Comparison of ENCODE assay signal across 9 mouse cellular contexts in the genomic region with DNA sequence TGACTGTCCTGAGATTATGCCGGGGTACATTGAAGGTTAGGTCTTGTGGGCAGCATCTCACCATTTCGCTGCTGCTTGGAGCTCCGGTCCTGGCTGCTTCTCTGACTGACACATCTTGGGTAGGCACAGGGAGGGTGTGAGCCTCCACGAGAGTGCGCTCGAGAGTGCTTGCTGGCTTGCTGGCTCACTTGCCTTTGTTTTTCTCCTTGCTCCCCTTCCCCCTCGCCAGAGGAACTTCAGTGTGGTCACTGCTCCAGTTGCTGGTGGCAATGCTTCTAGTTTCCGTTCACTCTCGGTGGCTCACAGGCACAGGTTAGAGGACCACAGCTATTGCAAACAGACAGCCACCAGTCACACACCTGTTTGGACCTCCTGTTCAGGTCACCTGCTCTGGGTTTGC. TPM values are rescaled to one million over a fixed set of nuclear protein-coding genes. Genes with fewer than 3 reads are reported as not detected.
DNase-seq lines count a peak whose midpoint lies in the region; ATAC-seq and TF ChIP-seq lines count a peak whose summit lies in the region.
"Had no signal": no experiment of that assay in that cellular context is flagged by ENCODE, and none has a peak within 500 bp of the region (broad histone marks: within the 10 kb centered on the region; RNA-seq: fewer than 3 reads in every experiment).

No protein-coding gene starts in this region.

- DNase-seq in kidney, postnatal 0 days (ENCODE audit: low spot score) = no peak
- DNase-seq in kidney, postnatal 14 days = no peak
- DNase-seq in cerebellum, postnatal 36 days = peak; percentile 68 to 73
- peak; percentile 35 for DNase-seq in hindbrain, embryonic 10.5 days (ENCODE audit: low spot score)
- DNase-seq in left cerebral cortex, postnatal 25 days (ENCODE audit: low spot score in 2 of 2) = peak; percentile 85 to 93
- DNase-seq in retina, postnatal 1 day = peak; percentile 42
- DNase-seq in spleen, postnatal 36 days (ENCODE audit: low spot score in 2 of 2) = no peak
- no peak for DNase-seq in B cell, adult 2 months

- peak; percentile 45; the same call in 1 of the 2 replicates for TF ChIP-seq CTCF in kidney, postnatal 0 days (IDR thresholded peaks at IDR 0.05; ENCODE audit: low read depth)

- H3K27ac ChIP-seq in kidney, postnatal 0 days = no peak overlapping the region
- peak overlapping the region; percentile 72 for H3K27ac ChIP-seq in hindbrain, embryonic 10.5 days

- H3K4me3 ChIP-seq in kidney, postnatal 0 days (replicated peaks; ENCODE audit: low read depth, low read length) = no peak overlapping the region
- H3K4me3 ChIP-seq in hindbrain, embryonic 10.5 days = no peak overlapping the region
- H3K4me3 ChIP-seq: erythroblast, embryonic 14.5 days had no signal

- no peak overlapping the region for H3K9ac ChIP-seq in kidney, postnatal 0 days (ENCODE audit: low read depth, low read length)

- intact Hi-C loops in left cerebral cortex, postnatal 25 days (cut with DNase I) = loop anchor here (1.0 to 10.0 kb wide), 2 partner anchors 43 to 293 kb away; a partner anchor contains a TSS

- no peak overlapping the region for H3K4me2 ChIP-seq in kidney, postnatal 0 days (ENCODE audit: low read length)

- 74% methylated on average over 9 of the region's 9 CpGs for WGBS in kidney, postnatal 0 days
- WGBS in hindbrain, embryonic 10.5 days = 50% methylated on average over 9 of the region's 9 CpGs

- H3K36me3 ChIP-seq in kidney, postnatal 0 days (ENCODE audit: insufficient read depth, low read length) = 0 out of 2 replicates have a peak, but pooled peaks cover 3% of the 10 kb centered on the region
- H3K36me3 ChIP-seq in hindbrain, embryonic 10.5 days = peaks cover 16% of the 10 kb centered on the region

- no peaks in the 10 kb centered on the region for H3K27me3 ChIP-seq in kidney, postnatal 0 days (ENCODE audit: insufficient read depth, low read length)
- no peaks in the 10 kb centered on the region for H3K27me3 ChIP-seq in hindbrain, embryonic 10.5 days (ENCODE audit: insufficient read depth, poor library complexity, severe bottlenecking)

- H3K9me3 ChIP-seq in kidney, postnatal 0 days (replicated peaks; ENCODE audit: low read length) = no peaks in the 10 kb centered on the region
- H3K9me3 ChIP-seq in hindbrain, embryonic 10.5 days = no peaks in the 10 kb centered on the region

- no peak for ATAC-seq in kidney, postnatal 0 days (replicated peaks; ENCODE audit: low FRiP score, low read depth)

- peaks cover 14% of the 10 kb centered on the region; the same call in 1 of the 2 replicates for H3K4me1 ChIP-seq in kidney, postnatal 0 days (replicated peaks; ENCODE audit: insufficient read depth, low read length)
- H3K4me1 ChIP-seq in hindbrain, embryonic 10.5 days (replicated peaks) = peaks cover 43% of the 10 kb centered on the region

RNA-seq across cellular contexts. Expression of a gene that starts 43.3 kb away (rescaled TPM):
- polyA plus RNA-seq in kidney, postnatal 0 days (2015; fragmentation: Nextera tagmentation; extraction: Ambion mirVana) = 74.8 and 78.3 TPM in 2 replicates
- 79.6 and 88.3 TPM in 2 replicates for polyA plus RNA-seq in hindbrain, embryonic 10.5 days (2016; fragmentation: Nextera tagmentation; extraction: Ambion mirVana)
- total RNA-seq in left cerebral cortex, postnatal 25 days (2021) = 10 to 100 TPM; 55.0 to 60.5 TPM

Comparison
In these comparisons a context has a peak if more than half of its experiments do, and no peak if none do; other contexts are left out.
1. DNase-seq: peak in cerebellum, postnatal 36 days (2 of 2), hindbrain, embryonic 10.5 days (single experiment), left cerebral cortex, postnatal 25 days (2 of 2) and retina, postnatal 1 day (single experiment); none in kidney, postnatal 0 days (single experiment), kidney, postnatal 14 days (single experiment), spleen, postnatal 36 days (0 of 2) and B cell, adult 2 months (0 of 2).